Mouse (Mus musculus): ENCODE measurements around the gene Gm364. TPM values are rescaled to one million over a fixed set of nuclear protein-coding genes. Genes with fewer than 3 reads are reported as not detected.

The Gm364 gene
- polyA plus RNA-seq, 1 experiment = not detected

Other genes starting within 250 kb of the Gm364 start
- not detected in 2 replicates for gene Cd40lg, start 197.0 kb upstream of the Gm364 start, polyA plus RNA-seq (2012; rRNA removed)
- 10.8 and 14.2 TPM in 2 replicates for gene Arhgef6, start 70.4 kb upstream of the Gm364 start, polyA plus RNA-seq (2012; rRNA removed)
- 16.1 and 18.2 TPM in 2 replicates for gene Rbmx, start 16.1 kb upstream of the Gm364 start, polyA plus RNA-seq (2012; rRNA removed)
- not detected in 2 replicates for gene Gpr101, start 94.6 kb downstream of the Gm364 start, polyA plus RNA-seq (2012; rRNA removed)

Measured in gonadal fat pad, adult 2 months (tissue).